Mouse (Mus musculus): ENCODE measurements around the gene Gsdma3. TPM values are rescaled to one million over a fixed set of nuclear protein-coding genes. Genes with fewer than 3 reads are reported as not detected.
"Not testable (repeated sequence)": the region's sequence is repeated elsewhere in the genome, so short reads cannot be mapped to it uniquely, and the experiment has no call there.

Gsdma3 gene
- total RNA-seq, 2 experiments from 2014 or later, result 12.9 to 17.0 TPM

DNA sequence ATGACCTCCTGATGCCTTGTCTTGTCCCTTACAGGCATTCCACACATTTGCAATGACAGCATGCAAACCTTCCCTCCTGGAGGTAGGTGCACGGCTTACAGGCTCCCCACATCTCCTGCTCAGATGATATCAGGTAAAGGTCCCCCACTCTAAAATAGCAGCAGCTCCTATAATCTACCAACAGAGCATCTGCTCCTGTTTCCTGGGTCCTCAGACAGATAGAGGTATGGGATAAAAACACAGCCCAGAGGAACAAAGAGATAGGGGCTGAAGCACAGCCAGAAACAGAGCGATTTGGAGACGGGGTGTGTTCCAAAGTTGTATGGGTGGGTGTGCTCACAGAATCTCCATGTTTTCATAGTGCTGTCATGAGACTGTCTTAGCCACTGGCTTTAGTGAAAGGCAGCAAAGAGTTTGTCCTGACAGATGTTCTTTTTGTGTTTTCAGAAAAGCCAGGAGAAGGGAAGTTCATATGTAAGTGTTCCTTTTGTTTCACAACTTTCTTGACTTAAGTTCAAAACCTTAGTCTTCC lies 45.2 kb downstream of the Gsdma3 start:
- DNase-seq, result no peak

DNA sequence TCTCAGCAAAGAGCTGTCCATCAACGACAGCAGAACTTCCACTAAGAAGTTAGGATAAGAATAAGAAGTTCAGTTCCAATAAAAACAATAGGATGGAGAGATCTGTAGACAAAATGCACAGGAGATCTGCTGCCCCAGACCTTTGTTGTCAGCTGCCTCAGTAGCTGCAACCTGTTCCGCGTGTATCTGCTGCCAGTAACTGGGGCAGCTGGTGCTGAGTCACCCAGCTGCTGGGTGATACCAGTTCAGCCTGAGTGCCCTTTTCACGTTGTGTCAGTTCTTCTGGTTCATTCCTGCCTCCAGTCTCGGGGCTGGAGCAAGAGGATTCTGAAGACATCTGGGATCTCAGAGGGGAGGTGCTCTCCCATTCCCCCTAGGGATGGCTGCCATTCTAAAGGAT lies 45.7 kb downstream of the Gsdma3 start:
- DNase-seq, result peak; percentile 52 to 53

GRCm38 (mm10) chr11:98672482-98672881 lies 46.3 kb downstream of the Gsdma3 start:
- no peak for DNase-seq

DNA sequence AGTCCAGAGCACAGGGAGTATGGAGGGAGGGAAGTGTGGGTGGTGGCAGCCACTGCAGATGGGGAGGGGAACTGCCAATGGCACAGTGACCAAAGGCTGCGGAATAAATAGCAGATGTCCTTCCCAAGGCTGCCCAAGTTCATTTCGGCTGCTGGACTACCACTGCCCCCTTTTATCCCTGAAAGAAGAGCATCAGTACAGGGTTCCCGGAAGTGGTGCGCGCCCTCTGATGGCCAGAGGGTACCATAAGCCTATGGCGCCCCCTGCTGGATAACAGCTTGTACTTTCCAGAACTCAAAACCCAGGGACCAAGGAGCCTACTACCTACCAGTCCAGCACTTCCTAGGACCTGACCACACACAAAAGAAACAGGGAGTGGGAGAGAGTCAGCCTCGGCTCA lies 47.0 kb downstream of the Gsdma3 start:
- DNase-seq, result peak; percentile 60 to 66

GRCm38 (mm10) chr11:98675829-98676363 lies 49.7 kb downstream of the Gsdma3 start:
- no peak for DNase-seq

DNA sequence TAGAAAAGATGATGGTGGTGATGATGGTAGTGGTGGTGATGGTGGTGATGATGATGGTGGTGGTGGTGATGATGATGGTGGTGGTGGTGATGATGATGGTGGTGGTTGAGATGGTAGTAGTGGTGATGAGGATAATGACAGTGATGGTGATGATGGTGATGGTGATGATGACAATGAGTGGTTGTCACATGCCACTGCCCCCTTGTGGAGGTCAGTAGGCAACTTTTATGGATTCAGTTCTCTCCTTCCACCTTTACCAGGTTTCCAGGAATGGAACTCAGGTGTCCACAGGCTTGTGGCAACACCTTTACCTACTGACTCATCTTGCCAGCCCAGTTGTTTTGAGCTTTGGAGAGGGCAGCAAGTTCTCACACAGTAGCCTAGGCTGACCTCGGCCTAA lies 53.9 kb downstream of the Gsdma3 start:
- DNase-seq, result no peak

DNA sequence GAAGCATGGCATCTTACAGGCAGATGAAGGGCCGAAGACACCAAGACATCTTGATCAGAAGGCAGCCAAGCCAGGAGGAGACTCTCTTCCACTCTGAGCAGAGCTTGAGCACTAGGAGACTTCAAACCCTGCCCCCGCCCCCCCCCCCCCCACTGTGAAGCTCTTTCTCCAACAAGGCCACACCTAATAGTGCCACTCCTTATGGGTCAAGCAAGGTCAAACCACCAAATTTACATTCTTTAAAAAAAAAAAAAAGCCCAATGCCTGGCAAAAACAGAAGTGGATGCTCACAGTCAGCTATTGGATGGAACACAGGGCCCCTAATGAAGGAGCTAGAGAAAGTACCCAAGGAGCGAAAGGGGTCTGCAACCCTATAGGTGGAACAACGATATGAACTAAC lies 54.4 kb downstream of the Gsdma3 start:
- DNase-seq, result not testable (repeated sequence)

DNA sequence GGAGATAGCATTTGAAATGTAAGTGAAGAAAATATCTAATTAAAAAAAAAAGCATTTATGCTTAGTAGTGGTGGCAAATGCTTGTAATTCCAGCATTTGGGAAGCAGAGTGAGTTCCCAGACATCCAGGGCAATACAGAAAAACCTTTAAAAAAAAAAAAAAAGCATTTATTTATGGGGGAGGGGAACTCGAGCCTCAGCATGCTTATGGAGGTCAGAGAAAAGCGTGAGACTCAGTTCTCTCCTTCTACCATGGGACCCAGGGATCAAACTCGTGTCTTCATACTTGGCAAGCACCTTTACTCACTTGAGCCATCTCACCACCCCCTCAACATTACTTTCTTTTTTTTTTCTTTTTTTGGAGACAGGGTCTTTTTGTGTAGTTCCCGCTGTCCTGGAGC lies 55.0 kb downstream of the Gsdma3 start:
- DNase-seq, result no peak

DNA sequence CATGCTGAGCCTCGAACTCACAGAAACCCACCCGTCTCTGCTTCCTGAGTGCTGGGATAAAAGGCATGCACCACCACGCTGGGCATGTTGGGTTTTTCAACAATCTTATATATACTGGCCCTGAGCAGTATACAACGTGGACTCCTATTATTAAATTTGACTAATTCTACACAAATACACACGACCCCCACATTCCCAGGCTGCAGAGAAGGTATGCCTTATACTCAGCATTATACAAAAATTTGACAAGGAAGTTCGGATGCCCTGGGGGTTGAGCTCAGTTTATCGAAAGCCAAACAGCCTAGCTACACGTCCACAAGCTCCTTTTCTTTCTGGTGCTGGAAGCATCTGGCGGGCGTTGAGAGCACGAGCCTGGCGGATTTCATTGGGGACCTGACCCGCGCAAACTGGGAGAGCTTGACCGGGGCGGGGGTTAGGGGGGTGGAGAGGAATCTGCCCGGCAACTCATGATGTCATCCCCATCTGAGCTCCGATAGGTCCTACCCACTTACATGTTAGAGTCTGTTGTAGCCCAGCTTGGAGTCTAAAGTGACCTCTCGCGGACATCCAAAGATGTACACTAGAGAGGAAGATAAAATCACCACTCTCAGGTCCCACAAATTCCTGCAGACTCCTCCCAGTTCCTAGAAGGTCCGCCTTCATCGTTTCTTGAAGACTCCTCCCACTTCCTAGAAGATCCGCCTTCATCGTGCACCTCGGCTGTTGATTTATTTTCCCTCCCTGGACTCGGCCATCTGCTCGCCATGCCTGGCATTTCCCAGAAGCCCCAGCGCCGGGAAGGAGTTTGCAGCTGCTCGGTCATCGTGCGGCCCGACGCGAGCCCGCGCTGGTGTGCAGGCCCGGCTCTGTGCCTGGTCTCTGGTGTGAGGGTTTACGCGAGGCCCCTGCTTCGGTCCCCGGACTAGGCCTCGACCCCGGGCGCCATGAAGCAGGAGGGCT lies 55.9 kb downstream of the Gsdma3 start, which contains the start of gene Psmd3:
Psmd3 (plus strand) TSS at position 769 of the 960 bp plus-strand sequence.
- peak; percentile 94 to 97 for DNase-seq

DNA sequence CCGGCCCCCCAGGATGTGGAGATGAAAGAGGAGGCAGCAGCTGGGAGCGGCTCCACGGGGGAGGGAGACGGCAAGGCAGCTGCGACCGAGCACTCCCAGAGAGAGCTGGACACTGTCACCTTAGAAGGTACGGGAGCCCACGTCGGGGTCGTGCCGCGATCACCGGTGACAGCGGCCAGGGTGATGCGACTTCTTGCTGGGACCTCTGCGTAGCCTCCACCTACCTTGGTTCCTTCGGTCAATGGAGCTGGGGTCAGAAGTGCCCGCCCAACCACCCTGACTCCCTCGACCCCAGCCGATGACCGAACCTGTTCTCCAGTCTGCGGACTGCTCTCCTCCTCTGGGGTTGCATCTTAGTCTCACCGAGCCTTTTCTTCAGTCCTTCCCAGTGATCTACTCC lies 56.7 kb downstream of the Gsdma3 start:
- DNase-seq, result no peak

DNA sequence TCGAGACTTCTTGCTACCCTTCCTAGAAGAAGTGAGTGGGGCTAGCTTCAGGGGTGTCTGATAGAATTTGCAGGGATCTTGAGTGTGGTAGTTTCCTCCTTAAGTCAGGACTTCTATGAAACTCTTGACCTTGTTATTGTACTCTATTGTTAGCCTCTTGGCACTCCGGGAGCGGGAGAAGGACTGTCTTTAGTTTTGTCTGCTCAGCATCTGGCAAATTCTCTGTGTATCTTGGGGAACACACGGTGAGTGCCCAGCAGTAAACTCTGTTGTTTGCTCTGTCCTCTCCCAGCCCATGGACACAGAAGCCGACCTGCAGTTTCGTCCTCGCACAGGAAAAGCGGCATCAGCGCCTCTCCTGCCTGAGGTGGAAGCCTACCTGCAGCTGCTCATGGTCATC lies 59.5 kb downstream of the Gsdma3 start:
- DNase-seq, result no peak

DNA sequence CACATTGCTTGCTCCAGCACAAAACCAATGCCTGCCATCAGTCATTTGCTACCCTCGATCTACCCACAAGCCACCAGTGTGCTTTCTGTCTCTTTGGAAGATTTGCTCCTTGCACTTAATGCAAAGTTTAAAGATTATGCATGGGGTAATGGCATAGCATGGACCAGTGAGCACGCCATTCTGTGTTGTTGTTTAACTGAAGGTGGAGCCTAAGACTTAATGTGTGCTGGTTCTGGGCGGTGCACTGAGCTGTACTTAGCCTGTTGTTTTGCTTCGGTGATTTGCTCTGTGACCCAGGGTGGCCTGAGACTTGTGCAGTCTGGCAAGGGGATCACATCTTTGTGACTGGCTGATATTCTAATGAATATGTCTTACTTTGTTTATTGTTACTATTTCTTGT lies 60.8 kb downstream of the Gsdma3 start:
- no peak for DNase-seq

Other genes starting within 250 kb of the Gsdma3 start
- gene Tcap, start 242.5 kb upstream of the Gsdma3 start, total RNA-seq (2021), result 1 to 10 TPM in 1 of 2 experiments, under 1 TPM in 1; 0.43 to 1.2 TPM
- gene Pnmt, start 239.9 kb upstream of the Gsdma3 start, total RNA-seq (2021), result 100 to 1,000 TPM; 363 to 581 TPM
- 1 to 10 TPM; 4.4 to 7.2 TPM for gene Pgap3, start 225.9 kb upstream of the Gsdma3 start, total RNA-seq (2021)
- gene Erbb2, start 213.9 kb upstream of the Gsdma3 start, total RNA-seq (2021), result 1 to 10 TPM; 4.2 to 4.7 TPM
- 10 to 100 TPM; 84.0 to 84.2 TPM for gene Mien1, start 187.4 kb upstream of the Gsdma3 start, total RNA-seq (2021)
- gene Grb7, start 180.0 kb upstream of the Gsdma3 start, total RNA-seq (2021), result not detected
- gene Ikzf3, start 80.3 kb upstream of the Gsdma3 start, total RNA-seq (2021), result under 1 TPM; 0.13 to 0.36 TPM
- under 1 TPM; 0.50 to 0.82 TPM for gene Zpbp2, start 75.3 kb upstream of the Gsdma3 start, total RNA-seq (2021)
- 100 to 1,000 TPM; 133 to 139 TPM for gene Ormdl3, start 39.0 kb upstream of the Gsdma3 start, total RNA-seq (2021)
- gene Lrrc3c, start 28.1 kb upstream of the Gsdma3 start, total RNA-seq (2021), result not detected
- gene Gm12355, start 699 bp upstream of the Gsdma3 start, total RNA-seq (2021), result 10 to 100 TPM; 13.9 to 15.3 TPM
- gene Gsdma2, start 20.4 kb downstream of the Gsdma3 start, total RNA-seq (2021), result under 1 TPM; 0.43 to 0.76 TPM
- gene Gsdma, start 38.0 kb downstream of the Gsdma3 start, total RNA-seq (2021), result not detected
- 100 to 1,000 TPM; 124 to 128 TPM for gene Psmd3, start 56.2 kb downstream of the Gsdma3 start, total RNA-seq (2021)
- not detected for gene Csf3, start 74.9 kb downstream of the Gsdma3 start, total RNA-seq (2021)
- 10 to 100 TPM; 46.9 to 52.0 TPM for gene Med24, start 103.1 kb downstream of the Gsdma3 start, total RNA-seq (2021)
- gene Thra, start 114.3 kb downstream of the Gsdma3 start, total RNA-seq (2021), result 10 to 100 TPM; 69.2 to 91.7 TPM
- 100 to 1,000 TPM; 116 to 171 TPM for gene Nr1d1, start 149.0 kb downstream of the Gsdma3 start, total RNA-seq (2021)
- 100 to 1,000 TPM in 1 of 2 experiments, 10 to 100 TPM in 1; 94.2 to 106 TPM for gene Msl1, start 169.2 kb downstream of the Gsdma3 start, total RNA-seq (2021)
- gene Casc3, start 178.5 kb downstream of the Gsdma3 start, total RNA-seq (2021), result 10 to 100 TPM; 29.6 to 34.3 TPM
- under 1 TPM; 0.46 to 0.69 TPM for gene Rapgefl1, start 210.4 kb downstream of the Gsdma3 start, total RNA-seq (2021)
- 10 to 100 TPM; 19.8 to 21.1 TPM for gene Wipf2, start 237.3 kb downstream of the Gsdma3 start, total RNA-seq (2021)

Data from adrenal gland, postnatal 36 days (tissue).